Mouse (Mus musculus): ENCODE data around the gene Gnat3.

Gnat3 gene

DNA sequence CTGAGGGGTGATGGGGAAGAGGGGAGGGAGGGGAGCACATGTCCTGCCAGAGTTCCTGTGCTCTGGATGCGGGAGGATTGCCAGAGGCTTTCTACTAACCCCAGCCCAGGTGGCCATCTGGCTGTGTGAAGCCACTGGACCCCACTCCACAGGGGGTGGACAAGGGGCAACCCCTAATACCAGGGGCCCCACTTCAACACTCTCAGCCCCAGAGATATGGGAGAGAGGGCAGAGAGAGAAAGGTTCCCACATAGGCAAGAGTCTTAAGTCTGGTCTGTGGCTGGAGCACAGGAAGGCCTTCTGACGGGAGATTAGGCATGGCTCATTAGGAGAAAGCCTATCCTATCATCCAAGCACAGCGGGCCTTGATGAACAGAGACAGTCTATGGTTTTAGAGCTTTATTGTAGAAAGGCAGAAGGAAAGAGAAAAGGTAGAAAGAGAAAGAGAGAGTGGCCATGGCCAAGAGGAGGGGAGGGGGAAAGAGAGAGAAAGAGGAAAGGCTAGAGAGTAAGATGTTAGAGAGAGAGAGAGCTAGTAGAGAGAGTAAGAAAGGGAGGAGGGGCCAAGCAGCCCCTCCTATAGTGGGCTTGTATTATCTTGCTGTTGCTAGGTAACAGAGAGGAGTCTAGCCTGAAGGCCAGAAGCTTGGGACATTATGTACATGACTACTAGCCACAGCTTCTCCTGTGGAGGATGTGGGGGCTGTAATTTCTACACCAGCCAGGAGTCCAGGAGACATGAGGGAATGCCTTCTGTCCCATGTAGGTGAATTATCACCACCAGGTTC lies 42.7 kb downstream of the Gnat3 start:
- DNase-seq (ENCODE audit: low read depth, low spot score) = no peak

DNA sequence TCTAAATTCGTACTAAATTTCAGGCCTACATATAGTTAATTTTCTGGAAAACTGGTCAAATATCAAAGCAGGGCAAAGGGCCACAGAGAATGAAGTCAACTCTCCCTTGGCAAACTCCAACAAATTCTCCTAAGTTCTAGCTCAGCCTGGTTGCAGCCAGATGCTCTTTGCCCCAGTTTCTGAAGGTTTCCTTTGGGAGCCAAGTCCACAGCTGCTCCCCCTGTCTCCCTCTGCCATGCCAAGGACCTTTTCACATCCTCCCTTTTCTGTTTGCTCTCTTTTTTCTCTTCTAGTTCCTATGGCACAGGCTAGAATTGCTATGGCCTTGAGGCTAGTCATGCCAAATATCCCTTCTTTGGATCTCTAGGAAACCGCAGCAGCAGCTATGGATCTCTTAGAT lies 43.8 kb downstream of the Gnat3 start:
- DNase-seq (ENCODE audit: low read depth, low spot score) = no peak

- DNase-seq (ENCODE audit: low read depth, low spot score) = no peak
Measured at GRCm38 (mm10) chr5:18007067-18007466, 44.7 kb downstream of the Gnat3 start.

DNA sequence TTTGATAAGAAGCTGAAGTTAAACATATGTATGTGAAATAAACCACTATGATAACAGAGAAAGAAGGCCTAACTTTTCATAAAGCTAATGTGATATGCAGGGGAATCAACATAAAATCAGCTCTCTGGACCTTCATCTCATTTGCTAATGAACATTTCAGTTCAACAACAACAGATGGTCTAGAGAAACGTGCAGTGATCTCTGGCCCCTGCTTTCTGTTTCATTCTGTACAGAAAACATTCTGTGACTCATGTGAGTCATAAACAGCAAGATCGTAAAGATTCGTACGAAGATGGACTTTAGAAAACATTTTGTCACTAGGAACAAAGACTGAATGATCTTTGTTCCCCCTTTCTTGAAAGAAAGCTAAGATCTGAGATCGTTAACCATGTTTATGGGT lies 48.0 kb downstream of the Gnat3 start:
- no peak for DNase-seq (ENCODE audit: low read depth, low spot score)

GRCm38 (mm10) chr5:18013196-18013595 lies 50.8 kb downstream of the Gnat3 start:
- no peak for DNase-seq (ENCODE audit: low read depth, low spot score)

DNA sequence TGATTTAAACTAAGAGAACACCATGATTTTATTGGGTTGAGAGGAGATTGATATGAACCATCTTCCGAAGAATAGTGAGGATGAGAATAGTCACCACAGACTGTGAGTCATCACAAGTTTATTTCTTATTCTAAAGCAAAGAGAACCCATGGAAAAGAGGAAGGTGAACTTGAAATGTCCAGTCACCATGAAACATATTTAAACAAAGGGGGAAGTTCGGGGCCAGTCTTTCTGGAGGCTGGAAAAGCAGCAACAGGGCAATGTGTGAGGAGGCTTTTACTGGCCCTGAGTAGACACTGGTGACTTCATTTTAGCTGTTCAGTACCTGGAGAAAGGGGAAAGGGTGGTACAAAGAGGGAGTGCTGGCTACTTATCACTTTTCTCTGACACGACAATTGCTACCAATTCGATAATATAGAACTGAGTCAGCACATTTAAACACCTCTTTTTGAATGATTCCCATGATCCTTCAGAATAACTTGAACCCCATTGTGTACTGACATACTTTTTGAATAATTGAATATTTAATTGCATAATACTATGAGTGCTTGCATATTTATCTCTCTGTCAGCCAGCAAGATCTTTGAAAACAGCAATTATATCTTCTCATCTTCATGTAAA lies 52.0 kb downstream of the Gnat3 start:
- DNase-seq (ENCODE audit: low read depth, low spot score) = no peak

- DNase-seq (ENCODE audit: low read depth, low spot score) = no peak
Measured at GRCm38 (mm10) chr5:18023347-18023746, 61.0 kb downstream of the Gnat3 start.

- no peak for DNase-seq (ENCODE audit: low read depth, low spot score)
Measured at GRCm38 (mm10) chr5:18027531-18027930, 65.2 kb downstream of the Gnat3 start.

GRCm38 (mm10) chr5:18035848-18036638 lies 73.7 kb downstream of the Gnat3 start:
- DNase-seq (ENCODE audit: low read depth, low spot score) = no peak

- peak; percentile 73 for DNase-seq (ENCODE audit: low read depth, low spot score)
Measured at GRCm38 (mm10) chr5:18043022-18043421, 80.7 kb downstream of the Gnat3 start.

- no peak for DNase-seq (ENCODE audit: low read depth, low spot score)
Measured at GRCm38 (mm10) chr5:18048841-18049240, 86.5 kb downstream of the Gnat3 start.

GRCm38 (mm10) chr5:18055323-18055722 lies 93.0 kb downstream of the Gnat3 start:
- peak; percentile 10 for DNase-seq (ENCODE audit: low read depth, low spot score)
